ENCODE assay signal across 8 mouse cellular contexts in genomic region chr2:84636231-84636741, GRCm38 (mm10). TPM values are rescaled to one million over a fixed set of nuclear protein-coding genes. Genes with fewer than 3 reads are reported as not detected.
DNase-seq lines count a peak whose midpoint lies in the region; ATAC-seq and TF ChIP-seq lines count a peak whose summit lies in the region.

No protein-coding gene starts in this region.

- peak overlapping the region; percentile 41 for H3K4me3 ChIP-seq in E14TG2a.4 (replicated peaks; ENCODE audit: low read length)
- H3K4me3 ChIP-seq in embryonic facial prominence, embryonic 10.5 days, result peak overlapping the region; percentile 39
- H3K4me3 ChIP-seq in limb, embryonic 11.5 days (ENCODE audit: low read depth, low read length), result no peak overlapping the region
- no peak overlapping the region for H3K4me3 ChIP-seq in midbrain, embryonic 13.5 days (replicated peaks)

- ATAC-seq in limb, embryonic 11.5 days (ENCODE audit: insufficient number of reproducible peaks, low FRiP score, low TSS enrichment, low read depth), result peak; percentile 20; the same call in 1 of the 2 replicates
- ATAC-seq in midbrain, embryonic 13.5 days, result no peak

- H3K27ac ChIP-seq in embryonic facial prominence, embryonic 10.5 days (replicated peaks), result peak overlapping the region; percentile 82
- H3K27ac ChIP-seq in limb, embryonic 11.5 days (replicated peaks; ENCODE audit: low read depth, low read length), result peak overlapping the region; percentile 85; the same call in 1 of the 2 replicates
- H3K27ac ChIP-seq in midbrain, embryonic 13.5 days, result peak overlapping the region; percentile 86

- WGBS in embryonic facial prominence, embryonic 10.5 days, result 21% methylated on average over 8 of the region's 8 CpGs
- 26% methylated on average over 8 of the region's 8 CpGs for WGBS in limb, embryonic 11.5 days
- WGBS in midbrain, embryonic 13.5 days, result 25% methylated on average over 8 of the region's 8 CpGs

- peak overlapping the region; percentile 31 for H3K4me2 ChIP-seq in limb, embryonic 11.5 days (ENCODE audit: low read depth, severe bottlenecking)
- H3K4me2 ChIP-seq in midbrain, embryonic 13.5 days (replicated peaks), result peak overlapping the region; percentile 26; the same call in 1 of the 2 replicates

- intact Hi-C loops in heart, postnatal 36 days (cut with DNase I), result no loop called here
- intact Hi-C loops in gastrocnemius, postnatal 36 days (cut with DNase I), result no loop called here

- no peak overlapping the region for H3K9ac ChIP-seq in limb, embryonic 11.5 days (ENCODE audit: low read length)
- H3K9ac ChIP-seq in midbrain, embryonic 13.5 days (replicated peaks), result no peak overlapping the region

- no peaks in the 10 kb centered on the region for H3K27me3 ChIP-seq in E14TG2a.4 (ENCODE audit: insufficient read depth, low read length)
- H3K27me3 ChIP-seq in embryonic facial prominence, embryonic 10.5 days (replicated peaks; ENCODE audit: low read depth, poor library complexity, severe bottlenecking), result no peaks in the 10 kb centered on the region
- no peaks in the 10 kb centered on the region for H3K27me3 ChIP-seq in limb, embryonic 11.5 days (ENCODE audit: control insufficient read depth, insufficient read depth, low read length)
- no peaks in the 10 kb centered on the region for H3K27me3 ChIP-seq in midbrain, embryonic 13.5 days

- peaks cover 15% of the 10 kb centered on the region for H3K36me3 ChIP-seq in E14TG2a.4 (ENCODE audit: insufficient read depth, low read length)
- no peaks in the 10 kb centered on the region for H3K36me3 ChIP-seq in embryonic facial prominence, embryonic 10.5 days (replicated peaks)
- H3K36me3 ChIP-seq in limb, embryonic 11.5 days (ENCODE audit: control insufficient read depth, insufficient read depth, low read length), result no peaks in the 10 kb centered on the region
- no peaks in the 10 kb centered on the region for H3K36me3 ChIP-seq in midbrain, embryonic 13.5 days

- peaks cover 93% of the 10 kb centered on the region for H3K4me1 ChIP-seq in E14TG2a.4 (replicated peaks; ENCODE audit: low read depth, low read length)
- H3K4me1 ChIP-seq in embryonic facial prominence, embryonic 10.5 days, result peaks cover 68% of the 10 kb centered on the region
- peaks cover 16% of the 10 kb centered on the region for H3K4me1 ChIP-seq in limb, embryonic 11.5 days (ENCODE audit: control insufficient read depth, insufficient read depth, low read length)
- peaks cover 70% of the 10 kb centered on the region for H3K4me1 ChIP-seq in midbrain, embryonic 13.5 days (replicated peaks)

- peak; percentile 33 for DNase-seq in embryonic facial prominence, embryonic 10.5 days (ENCODE audit: low spot score)
- peak; percentile 39 to 63 for DNase-seq in heart, postnatal 36 days
- DNase-seq in limb, embryonic 11.5 days (ENCODE audit: low spot score), result peak; percentile 49
- DNase-seq in frontal cortex, postnatal 10 days (ENCODE audit: low spot score in 2 of 2), result no peak
- no peak for DNase-seq in layer of hippocampus, adult 9-10 months (ENCODE audit: low spot score)
- DNase-seq in gastrocnemius, postnatal 36 days, result no peak

- no peak for TF ChIP-seq CTCF in E14TG2a.4 (conservative IDR thresholded peaks at IDR 0.05; ENCODE audit: low read length)

- H3K9me3 ChIP-seq in E14TG2a.4 (ENCODE audit: low read length), result no peaks in the 10 kb centered on the region
- H3K9me3 ChIP-seq in embryonic facial prominence, embryonic 10.5 days, result no peaks in the 10 kb centered on the region
- H3K9me3 ChIP-seq in limb, embryonic 11.5 days (ENCODE audit: control insufficient read depth, low read length), result no peaks in the 10 kb centered on the region
- H3K9me3 ChIP-seq in midbrain, embryonic 13.5 days, result no peaks in the 10 kb centered on the region

RNA-seq across cellular contexts. Expression of gene Ctnnd1, which starts 14.3 kb away (rescaled TPM):
- 43.3 and 44.3 TPM in 2 replicates for polyA plus RNA-seq in embryonic facial prominence, embryonic 10.5 days (2016; fragmentation: Nextera tagmentation; extraction: Ambion mirVana)
- total RNA-seq in heart, postnatal 36 days (2021), result 10 to 100 TPM; 63.0 to 69.4 TPM
- polyA plus RNA-seq in limb, embryonic 11.5 days (2014; fragmentation: Nextera tagmentation; extraction: Ambion mirVana), result 35.2 and 38.7 TPM in 2 replicates
- 30.4 and 38.0 TPM in 2 replicates for polyA plus RNA-seq in midbrain, embryonic 13.5 days (2015; fragmentation: Nextera tagmentation; extraction: Ambion mirVana)
- 10 to 100 TPM; 28.8 to 29.9 TPM for total RNA-seq in gastrocnemius, postnatal 36 days (2021)

RNA-seq across cellular contexts. Expression of gene Btbd18, which starts 22.6 kb away (rescaled TPM):
- 0.14 and 0.41 TPM in 2 replicates for polyA plus RNA-seq in embryonic facial prominence, embryonic 10.5 days (2016; fragmentation: Nextera tagmentation; extraction: Ambion mirVana)
- total RNA-seq in heart, postnatal 36 days (2021), result under 1 TPM in 1 of 2 experiments, not detected in 1; 0.08 TPM
- 0.09 and 0.37 TPM in 2 replicates for polyA plus RNA-seq in limb, embryonic 11.5 days (2014; fragmentation: Nextera tagmentation; extraction: Ambion mirVana)
- polyA plus RNA-seq in midbrain, embryonic 13.5 days (2015; fragmentation: Nextera tagmentation; extraction: Ambion mirVana), result 0.35 and 0.42 TPM in 2 replicates
- total RNA-seq in gastrocnemius, postnatal 36 days (2021), result not detected

RNA-seq across cellular contexts. Expression of gene Selenoh, which starts 34.3 kb away (rescaled TPM):
- 505 and 520 TPM in 2 replicates for polyA plus RNA-seq in embryonic facial prominence, embryonic 10.5 days (2016; fragmentation: Nextera tagmentation; extraction: Ambion mirVana)
- total RNA-seq in heart, postnatal 36 days (2021), result 10 to 100 TPM; 26.2 to 29.6 TPM
- 485 and 509 TPM in 2 replicates for polyA plus RNA-seq in limb, embryonic 11.5 days (2014; fragmentation: Nextera tagmentation; extraction: Ambion mirVana)
- 272 and 278 TPM in 2 replicates for polyA plus RNA-seq in midbrain, embryonic 13.5 days (2015; fragmentation: Nextera tagmentation; extraction: Ambion mirVana)
- 10 to 100 TPM in 1 of 2 experiments, 1 to 10 TPM in 1; 6.8 to 13.0 TPM for total RNA-seq in gastrocnemius, postnatal 36 days (2021)

RNA-seq across cellular contexts. Expression of gene Gm28635, which starts 41.6 kb away (rescaled TPM):
- not detected in 2 replicates for polyA plus RNA-seq in embryonic facial prominence, embryonic 10.5 days (2016; fragmentation: Nextera tagmentation; extraction: Ambion mirVana)
- total RNA-seq in heart, postnatal 36 days (2021), result 1 to 10 TPM; 3.3 to 8.3 TPM
- not detected in 2 replicates for polyA plus RNA-seq in limb, embryonic 11.5 days (2014; fragmentation: Nextera tagmentation; extraction: Ambion mirVana)
- not detected in 2 replicates for polyA plus RNA-seq in midbrain, embryonic 13.5 days (2015; fragmentation: Nextera tagmentation; extraction: Ambion mirVana)
- not detected for total RNA-seq in gastrocnemius, postnatal 36 days (2021)

RNA-seq across cellular contexts. Expression of gene Med19, which starts 41.9 kb away (rescaled TPM):
- 45.3 and 46.4 TPM in 2 replicates for polyA plus RNA-seq in embryonic facial prominence, embryonic 10.5 days (2016; fragmentation: Nextera tagmentation; extraction: Ambion mirVana)
- 10 to 100 TPM; 11.7 to 12.2 TPM for total RNA-seq in heart, postnatal 36 days (2021)
- polyA plus RNA-seq in limb, embryonic 11.5 days (2014; fragmentation: Nextera tagmentation; extraction: Ambion mirVana), result 54.1 and 55.4 TPM in 2 replicates
- polyA plus RNA-seq in midbrain, embryonic 13.5 days (2015; fragmentation: Nextera tagmentation; extraction: Ambion mirVana), result 49.3 and 53.3 TPM in 2 replicates
- total RNA-seq in gastrocnemius, postnatal 36 days (2021), result 1 to 10 TPM; 5.2 to 6.7 TPM

Comparison
In these comparisons a context has a peak if more than half of its experiments do, and no peak if none do; other contexts are left out.
1. H3K4me3 ChIP-seq: peak in E14TG2a.4 (single experiment) and embryonic facial prominence, embryonic 10.5 days (single experiment); none in limb, embryonic 11.5 days (single experiment) and midbrain, embryonic 13.5 days (single experiment).
2. DNase-seq: peak in embryonic facial prominence, embryonic 10.5 days (single experiment), heart, postnatal 36 days (2 of 2) and limb, embryonic 11.5 days (single experiment); none in frontal cortex, postnatal 10 days (0 of 2), layer of hippocampus, adult 9-10 months (single experiment) and gastrocnemius, postnatal 36 days (0 of 2).
3. Peak in every context shown above with its lines, with median percentiles within 50 percentile points of each other: H3K27ac ChIP-seq.